Mouse (Mus musculus) macrophage (primary cell): ENCODE results near the gene Cox4i2. TPM values are rescaled to one million over a fixed set of nuclear protein-coding genes. Genes with fewer than 3 reads are reported as not detected.
A peak's percentile ranks its signal among the peaks of the same experiment; 100 is the strongest.

Experiments used
- H3K27ac ChIP-seq: fragments of 350-480 bp; formaldehyde crosslinking; 2 replicates; pipeline ENCODE4 v1.9.0; 2021
- H3K36me3 ChIP-seq: fragments of 350-480 bp; formaldehyde crosslinking; 2 replicates; pipeline ENCODE4 v1.9.0; 2021; ENCODE audit errors: inconsistent target
- H3K4me3 ChIP-seq: fragments of 350-480 bp; formaldehyde crosslinking; 2 replicates; pipeline ENCODE4 v1.9.0; 2021; ENCODE audit errors: inconsistent target
- H3K79me2 ChIP-seq: fragments of 350-480 bp; formaldehyde crosslinking; 2 replicates; pipeline ENCODE4 v1.9.0; 2021; ENCODE audit errors: inconsistent target
- WGBS: methylation state at CpG from one replicate; pipeline ENCODE4 v1.1.7; 2026; ENCODE audit warnings: inconsistent platforms; ENCODE audit not compliant: missing documents; 5-methylcytosine and 5-hydroxymethylcytosine counted together
- polyA plus RNA-seq: library from polyadenylated mRNA; stranded (reverse); fragments of 250-400 nt; gene quantifications from 3 replicates; pipeline ENCODE4 v1.2.4, GENCODE M21; 2018; ENCODE audit warnings: inconsistent platforms

Gene Cox4i2
- polyA plus RNA-seq, 1 experiment from 2014 or later: not detected

GRCm38 (mm10) chr2:152726751-152727335 lies 27.1 kb upstream of the Cox4i2 start:
- 32% methylated on average over 6 of the region's 6 CpGs for WGBS
- Histone ChIP-seq H3K79me2 (no peaks in the 10 kb centered on the region), H3K36me3 (no peaks in the 10 kb centered on the region), H3K4me3 (no peak overlapping the region), H3K27ac (no peak overlapping the region)

- Histone ChIP-seq H3K36me3 (no peaks in the 10 kb centered on the region), H3K27ac (no peak overlapping the region), H3K4me3 (no peak overlapping the region), H3K79me2 (no peaks in the 10 kb centered on the region)
- 94% methylated on average over 14 of the region's 14 CpGs for WGBS
These were observed 26.0 kb upstream of the Cox4i2 start for GRCm38 (mm10) chr2:152727795-152728510.

- 94% methylated on average over 7 of the region's 7 CpGs for WGBS
- Histone ChIP-seq H3K36me3 (no peaks in the 10 kb centered on the region), H3K79me2 (no peaks in the 10 kb centered on the region), H3K4me3 (no peak overlapping the region), H3K27ac (no peak overlapping the region)
These were observed 25.4 kb upstream of the Cox4i2 start for GRCm38 (mm10) chr2:152728594-152728993.

GRCm38 (mm10) chr2:152729013-152729635 lies 24.8 kb upstream of the Cox4i2 start:
- WGBS: 54% methylated on average over 8 of the region's 8 CpGs
- H3K36me3 ChIP-seq: no peaks in the 10 kb centered on the region
- no peaks in the 10 kb centered on the region for H3K79me2 ChIP-seq
- no peak overlapping the region for H3K27ac ChIP-seq
- H3K4me3 ChIP-seq: no peak overlapping the region

GRCm38 (mm10) chr2:152729636-152730020 lies 24.3 kb upstream of the Cox4i2 start:
- H3K4me3 ChIP-seq: no peak overlapping the region
- whole genome bisulfite sequencing: 84% methylated on average over 7 of the region's 7 CpGs
- H3K27ac ChIP-seq: no peak overlapping the region
- H3K79me2 ChIP-seq: no peaks in the 10 kb centered on the region
- no peaks in the 10 kb centered on the region for H3K36me3 ChIP-seq

GRCm38 (mm10) chr2:152733201-152733600 lies 20.8 kb upstream of the Cox4i2 start:
- peaks cover 21% of the 10 kb centered on the region for H3K79me2 ChIP-seq
- H3K4me3 ChIP-seq: no peak overlapping the region
- 97% methylated on average over 2 of the region's 2 CpGs for WGBS
- no peak overlapping the region for H3K27ac ChIP-seq
- no peaks in the 10 kb centered on the region for H3K36me3 ChIP-seq

- Histone ChIP-seq H3K79me2 (peaks cover 21% of the 10 kb centered on the region), H3K4me3 (no peak overlapping the region), H3K27ac (no peak overlapping the region), H3K36me3 (no peaks in the 10 kb centered on the region)
- WGBS: 51% methylated on average over 10 of the region's 10 CpGs
These were observed 19.5 kb upstream of the Cox4i2 start for GRCm38 (mm10) chr2:152734501-152734900.

- H3K4me3 ChIP-seq: peak overlapping the region; percentile 33; the same call in 1 of the 2 replicates
- no peaks in the 10 kb centered on the region for H3K36me3 ChIP-seq
- WGBS: 3% methylated on average over 26 of the region's 28 CpGs
- no peak overlapping the region for H3K27ac ChIP-seq
- H3K79me2 ChIP-seq: peaks cover 21% of the 10 kb centered on the region
These were observed 19.0 kb upstream of the Cox4i2 start for GRCm38 (mm10) chr2:152734984-152735383.

- H3K79me2 ChIP-seq: peaks cover 21% of the 10 kb centered on the region
- H3K27ac ChIP-seq: no peak within 1 kb of the TSS
- WGBS: under 1% methylated on average over 28 of the region's 28 CpGs
- no peaks in the 10 kb centered on the region for H3K36me3 ChIP-seq
- peak within 1 kb of the TSS; percentile 33 for H3K4me3 ChIP-seq
These were observed 17.8 kb upstream of the Cox4i2 start, which contains the start of gene Id1 for GRCm38 (mm10) chr2:152736090-152736601. Gene Id1 (plus strand): TSS chr2:152736251.

GRCm38 (mm10) chr2:152736748-152737147 lies 17.2 kb upstream of the Cox4i2 start:
- Histone ChIP-seq H3K36me3 (no peaks in the 10 kb centered on the region), H3K79me2 (peaks cover 21% of the 10 kb centered on the region), H3K4me3 (peak overlapping the region; percentile 33), H3K27ac (no peak overlapping the region)
- WGBS: 6% methylated on average over 22 of the region's 22 CpGs

- Histone ChIP-seq H3K4me3 (peak overlapping the region; percentile 33), H3K79me2 (peaks cover 21% of the 10 kb centered on the region), H3K27ac (no peak overlapping the region), H3K36me3 (no peaks in the 10 kb centered on the region)
- WGBS: 66% methylated on average over 10 of the region's 10 CpGs
These were observed 16.4 kb upstream of the Cox4i2 start for GRCm38 (mm10) chr2:152737306-152738221.

GRCm38 (mm10) chr2:152738341-152738740 lies 15.6 kb upstream of the Cox4i2 start:
- WGBS: 92% methylated on average over 2 of the region's 2 CpGs

GRCm38 (mm10) chr2:152739031-152739841 lies 14.7 kb upstream of the Cox4i2 start:
- H3K4me3 ChIP-seq: peak overlapping the region; percentile 7; the same call in 1 of the 2 replicates
- WGBS: 8% methylated on average over 26 of the region's 36 CpGs
- H3K36me3 ChIP-seq: no peaks in the 10 kb centered on the region
- H3K79me2 ChIP-seq: peaks cover 21% of the 10 kb centered on the region
- H3K27ac ChIP-seq: no peak overlapping the region

More at GRCm38 (mm10) chr2:152738341-152738740, 15.6 kb upstream of the Cox4i2 start:
- peaks cover 21% of the 10 kb centered on the region for H3K79me2 ChIP-seq
- H3K4me3 ChIP-seq: no peak overlapping the region
- no peaks in the 10 kb centered on the region for H3K36me3 ChIP-seq
- H3K27ac ChIP-seq: no peak overlapping the region
